Mouse (Mus musculus): ENCODE data around the gene Sppl3. TPM values are rescaled to one million over a fixed set of nuclear protein-coding genes. Genes with fewer than 3 reads are reported as not detected.
"Not testable (repeated sequence)": the region's sequence is repeated elsewhere in the genome, so short reads cannot be mapped to it uniquely, and the experiment has no call there.

Sppl3 gene
- total RNA-seq, 2 experiments from 2014 or later = 84.7 to 85.9 TPM

GRCm38 (mm10) chr5:115070457-115070856, 59.5 kb downstream of the Sppl3 start:
- no peak for DNase-seq (ENCODE audit: extremely low spot score in 1 of 2, low spot score in 1 of 2)

GRCm38 (mm10) chr5:115071096-115071901, 60.4 kb downstream of the Sppl3 start:
- DNase-seq (ENCODE audit: extremely low spot score in 1 of 2, low spot score in 1 of 2) = no peak

GRCm38 (mm10) chr5:115072143-115072542, 61.2 kb downstream of the Sppl3 start:
- no peak for DNase-seq (ENCODE audit: extremely low spot score in 1 of 2, low spot score in 1 of 2)

GRCm38 (mm10) chr5:115073306-115073705, 62.4 kb downstream of the Sppl3 start:
- not testable (repeated sequence) for DNase-seq (ENCODE audit: extremely low spot score in 1 of 2, low spot score in 1 of 2)

GRCm38 (mm10) chr5:115074749-115075148, 63.8 kb downstream of the Sppl3 start:
- DNase-seq (ENCODE audit: extremely low spot score in 1 of 2, low spot score in 1 of 2) = no peak

- DNase-seq (ENCODE audit: extremely low spot score in 1 of 2, low spot score in 1 of 2) = peak; percentile 39 to 71
Measured at GRCm38 (mm10) chr5:115076144-115076901, 65.4 kb downstream of the Sppl3 start.

GRCm38 (mm10) chr5:115081636-115082035, 70.7 kb downstream of the Sppl3 start:
- no peak for DNase-seq (ENCODE audit: extremely low spot score in 1 of 2, low spot score in 1 of 2)

- no peak for DNase-seq (ENCODE audit: extremely low spot score in 1 of 2, low spot score in 1 of 2)
Measured at GRCm38 (mm10) chr5:115083492-115083891, 72.6 kb downstream of the Sppl3 start.

- no peak for DNase-seq (ENCODE audit: extremely low spot score in 1 of 2, low spot score in 1 of 2)
Measured at GRCm38 (mm10) chr5:115085675-115086074, 74.7 kb downstream of the Sppl3 start.

GRCm38 (mm10) chr5:115089592-115090268, 78.8 kb downstream of the Sppl3 start:
- DNase-seq (ENCODE audit: extremely low spot score in 1 of 2, low spot score in 1 of 2) = no peak

- DNase-seq (ENCODE audit: extremely low spot score in 1 of 2, low spot score in 1 of 2) = no peak
Measured at GRCm38 (mm10) chr5:115091015-115091414, 80.1 kb downstream of the Sppl3 start.

- DNase-seq (ENCODE audit: extremely low spot score in 1 of 2, low spot score in 1 of 2) = no peak
Measured at GRCm38 (mm10) chr5:115091776-115092175, 80.8 kb downstream of the Sppl3 start.

GRCm38 (mm10) chr5:115098195-115098594, 87.3 kb downstream of the Sppl3 start, which contains the start of gene Gm10401:
TSS of gene Gm10401 (minus strand) at chr5:115098295.
- no peak for DNase-seq (ENCODE audit: extremely low spot score in 1 of 2, low spot score in 1 of 2)

GRCm38 (mm10) chr5:115099530-115099929, 88.6 kb downstream of the Sppl3 start:
- DNase-seq (ENCODE audit: extremely low spot score in 1 of 2, low spot score in 1 of 2) = no peak

GRCm38 (mm10) chr5:115099991-115100390, 89.1 kb downstream of the Sppl3 start:
- no peak for DNase-seq (ENCODE audit: extremely low spot score in 1 of 2, low spot score in 1 of 2)

GRCm38 (mm10) chr5:115100473-115100872, 89.5 kb downstream of the Sppl3 start:
- DNase-seq (ENCODE audit: extremely low spot score in 1 of 2, low spot score in 1 of 2) = no peak

GRCm38 (mm10) chr5:115102231-115102630, 91.3 kb downstream of the Sppl3 start:
- DNase-seq (ENCODE audit: extremely low spot score in 1 of 2, low spot score in 1 of 2) = no peak

GRCm38 (mm10) chr5:115103253-115103652, 92.3 kb downstream of the Sppl3 start:
- DNase-seq (ENCODE audit: extremely low spot score in 1 of 2, low spot score in 1 of 2) = not testable (repeated sequence)

GRCm38 (mm10) chr5:115111156-115111555, 100.2 kb downstream of the Sppl3 start:
- no peak for DNase-seq (ENCODE audit: extremely low spot score in 1 of 2, low spot score in 1 of 2)

- no peak for DNase-seq (ENCODE audit: extremely low spot score in 1 of 2, low spot score in 1 of 2)
Measured at GRCm38 (mm10) chr5:115113244-115113643, 102.3 kb downstream of the Sppl3 start.

- DNase-seq (ENCODE audit: extremely low spot score in 1 of 2, low spot score in 1 of 2) = no peak
Measured at GRCm38 (mm10) chr5:115114501-115114900, 103.6 kb downstream of the Sppl3 start.
